Mouse (Mus musculus) embryo, embryonic 11.5 days (tissue): Measurements from ENCODE around the gene Slfn9.
"Not testable (repeated sequence)": the region's sequence is repeated elsewhere in the genome, so short reads cannot be mapped to it uniquely, and the experiment has no call there.

Source experiments
- DNase-seq: peaks from one replicate; pipeline ENCODE4 v3.0.0-alpha.2; 2012; ENCODE audit warnings: low read depth, low spot score

Slfn9 gene

DNA sequence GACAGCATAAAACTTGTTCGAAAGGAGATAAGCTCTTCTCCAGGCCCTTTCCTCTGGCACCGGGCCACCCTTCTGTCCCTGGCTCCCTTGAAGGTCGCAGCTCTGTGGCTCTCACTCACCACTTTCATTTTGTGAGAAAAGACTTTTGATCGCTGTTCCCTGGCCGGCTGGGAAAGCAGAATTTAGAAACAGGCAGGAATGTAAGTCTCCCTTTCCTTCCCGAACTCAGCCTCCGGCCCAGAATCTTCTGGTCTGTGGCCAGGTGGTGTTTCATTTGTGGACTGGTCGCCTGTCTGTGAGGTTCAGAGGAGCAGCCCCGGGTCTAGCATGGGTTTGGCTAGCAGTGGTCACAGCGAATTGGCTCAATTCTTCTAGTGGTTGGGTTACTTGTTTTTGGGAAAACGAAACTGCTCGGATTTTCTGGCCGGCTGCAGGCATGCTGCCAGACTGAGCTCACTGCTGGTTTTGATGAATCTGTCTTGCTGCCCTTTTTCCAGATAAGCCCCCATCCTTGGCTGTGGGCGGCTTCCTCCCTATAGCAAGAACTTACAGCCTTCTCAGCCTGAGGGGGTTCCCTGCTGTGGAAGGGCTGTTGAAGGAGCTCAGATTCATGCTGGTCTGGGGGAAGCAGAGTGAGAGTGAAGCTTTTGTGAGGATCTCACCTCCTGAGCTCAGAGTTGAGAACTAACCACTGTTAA is at the start of gene Slfn9:
Gene Slfn9, minus strand, starts transcription at position 362 of the 698 bp plus-strand sequence.
- DNase-seq: no peak

DNA sequence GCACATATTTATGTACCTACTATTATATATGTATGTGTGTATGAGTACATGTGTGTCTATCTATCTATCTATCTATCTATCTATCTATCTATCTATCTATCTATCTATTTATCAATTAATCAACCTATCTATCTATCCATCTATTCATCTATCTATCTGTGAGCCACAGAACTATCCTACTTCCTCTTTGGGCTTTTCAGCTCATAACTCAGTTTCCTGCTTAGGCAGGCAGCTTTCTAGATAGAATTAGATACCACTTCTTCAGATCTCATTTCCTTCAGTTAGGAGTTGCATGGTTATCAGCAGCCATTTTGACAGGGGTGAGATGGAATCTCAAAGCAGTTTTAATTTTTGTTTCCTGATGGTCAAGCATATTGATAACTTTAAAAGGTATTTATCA is 49.4 kb upstream of the Slfn9 start:
- DNase-seq: no peak

DNA sequence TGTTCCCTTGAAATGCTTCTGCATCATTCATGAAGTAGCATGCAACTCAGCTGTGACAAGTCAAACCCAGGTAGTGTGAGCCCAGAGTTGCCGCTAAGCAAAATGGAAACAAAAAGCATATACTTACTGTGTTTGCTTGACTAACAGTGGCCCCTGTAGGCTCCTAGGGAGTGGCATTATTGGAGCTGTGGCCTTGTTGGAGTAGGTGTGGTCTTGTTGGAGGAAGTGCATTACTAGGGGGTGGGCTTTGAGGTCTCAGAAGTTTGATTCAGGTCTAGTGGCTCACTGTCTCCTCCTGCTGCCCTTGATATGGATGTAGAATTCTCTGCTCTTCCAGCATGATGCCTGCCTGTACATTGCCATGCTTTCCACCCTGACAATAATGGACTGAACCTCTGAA is 48.7 kb upstream of the Slfn9 start:
- no peak for DNase-seq

DNA sequence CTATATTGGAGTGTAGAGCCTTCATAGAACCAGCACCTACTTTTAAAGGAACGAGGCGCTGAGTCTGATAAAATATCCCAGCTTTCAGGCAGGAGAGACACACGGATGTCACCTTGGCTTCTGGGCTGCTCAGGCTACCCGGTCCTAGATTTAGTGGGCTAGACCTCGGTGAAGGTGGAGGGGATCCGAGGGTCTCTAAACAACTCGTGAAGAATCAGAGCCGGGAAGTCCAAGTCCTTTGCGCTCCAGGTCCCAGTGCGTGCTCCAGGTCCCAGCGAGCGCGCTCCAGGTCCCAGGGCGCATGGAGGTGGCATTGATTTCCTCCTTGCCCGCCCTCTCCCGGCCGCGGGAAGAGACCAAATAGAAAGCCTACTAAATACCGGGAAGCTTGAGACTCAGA is 48.2 kb upstream of the Slfn9 start:
- no peak for DNase-seq

DNA sequence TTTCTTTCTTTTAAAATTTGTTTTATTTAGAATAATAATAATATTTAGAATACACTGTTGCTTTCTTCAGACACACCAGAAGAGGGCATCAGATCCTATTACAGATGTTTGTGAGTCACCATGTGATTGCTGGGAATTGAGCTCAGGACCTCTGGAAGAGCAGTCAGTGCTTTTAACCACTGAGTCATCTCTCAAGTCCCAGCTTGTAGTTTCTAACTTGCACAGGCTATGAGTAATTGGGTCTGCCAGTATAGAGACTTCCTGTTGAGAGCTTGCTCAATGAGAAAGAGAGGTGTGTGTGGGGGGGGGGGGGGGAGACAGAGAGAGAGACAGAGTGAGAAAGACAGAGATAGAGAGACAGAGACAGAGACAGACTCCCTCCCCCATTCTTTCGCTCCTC is 47.5 kb upstream of the Slfn9 start:
- DNase-seq: no peak

DNA sequence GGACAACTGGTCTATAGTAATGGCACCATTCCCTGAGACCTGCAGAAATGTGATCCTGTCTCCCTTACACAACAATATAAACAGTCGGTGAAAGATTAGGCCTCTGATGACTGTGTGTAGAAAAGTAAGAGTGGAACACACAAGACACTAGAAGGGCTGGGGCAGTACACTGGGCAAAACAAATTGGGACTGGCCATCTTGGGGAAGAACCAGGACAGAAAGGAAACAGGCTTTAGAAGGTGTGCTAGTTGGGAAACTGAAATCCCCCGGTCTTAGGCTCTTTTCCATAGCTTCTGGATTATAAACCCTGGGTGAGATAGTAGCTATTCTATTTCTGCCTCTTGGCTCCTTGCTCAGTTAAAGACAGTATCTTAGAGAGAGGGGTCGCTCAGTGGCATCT is 47.1 kb upstream of the Slfn9 start:
- DNase-seq: not testable (repeated sequence)

DNA sequence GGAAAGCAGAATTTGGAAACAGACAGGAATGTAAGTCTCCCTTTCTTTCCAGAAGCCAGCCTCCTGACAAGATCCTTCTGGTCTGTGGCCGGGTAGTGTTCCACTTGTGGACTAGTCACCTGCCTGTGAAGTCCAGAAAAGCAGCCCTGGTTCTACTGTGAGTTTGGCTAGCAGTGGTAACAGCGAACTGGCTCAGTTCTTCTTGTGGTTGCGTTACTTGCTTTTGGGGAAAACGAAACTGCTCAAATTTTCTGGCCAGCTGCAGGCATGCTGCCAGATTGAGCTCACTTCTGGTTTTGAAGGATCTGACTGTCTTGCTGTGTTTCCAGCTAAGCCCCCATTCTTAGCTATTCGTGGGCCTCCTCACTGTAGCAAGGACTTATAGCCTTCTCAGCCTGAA is 29.0 kb upstream of the Slfn9 start, which contains the start of gene Slfn8:
Gene Slfn8, minus strand, starts transcription at position 190 of the 400 bp plus-strand sequence.
- DNase-seq: no peak

DNA sequence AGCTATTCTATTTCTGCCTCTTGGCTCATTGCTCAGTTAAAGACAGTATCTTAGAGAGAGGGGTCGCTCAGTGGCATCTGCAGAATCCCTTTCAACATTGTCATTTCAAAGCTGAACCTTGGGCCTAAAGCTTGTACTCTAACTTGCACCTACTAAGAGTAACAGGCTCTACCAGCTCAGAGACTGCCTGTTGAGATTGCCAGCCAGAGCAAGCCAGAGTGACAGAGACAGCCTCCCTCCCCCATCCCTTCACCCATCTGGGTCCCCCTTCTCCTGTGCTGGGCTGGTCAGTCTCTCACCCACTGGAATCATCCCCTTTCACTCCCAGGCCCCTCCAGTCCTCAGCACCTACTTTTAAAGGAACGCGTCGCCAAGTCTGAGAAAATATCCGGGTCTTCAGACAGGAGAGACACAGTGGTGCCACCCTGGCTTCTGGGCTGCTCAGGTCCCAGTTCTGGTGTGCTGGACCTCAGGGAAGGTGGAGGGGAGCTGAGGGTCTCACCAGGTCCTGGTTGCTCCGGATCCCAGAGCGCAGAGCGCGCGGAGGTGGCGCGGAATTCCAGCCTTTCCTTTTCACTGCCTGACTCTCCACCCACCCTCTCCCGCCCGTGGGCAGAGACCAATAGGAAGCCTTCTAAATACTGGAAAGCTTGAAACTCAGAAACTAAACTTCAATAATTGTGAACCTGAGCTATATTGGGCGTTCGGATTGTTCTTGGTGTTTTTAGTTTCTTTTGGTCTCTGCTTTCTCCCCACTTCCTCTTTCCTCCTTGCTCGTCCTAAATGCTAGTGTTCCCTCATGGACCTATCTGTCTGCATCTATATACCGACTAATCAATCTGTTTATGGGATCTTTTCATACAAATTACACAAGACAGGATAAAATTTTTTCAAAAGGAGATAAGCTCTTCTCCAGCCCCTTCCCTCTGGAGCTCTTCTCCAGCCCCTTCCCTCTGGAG is 28.2 kb upstream of the Slfn9 start:
- not testable (repeated sequence) for DNase-seq

DNA sequence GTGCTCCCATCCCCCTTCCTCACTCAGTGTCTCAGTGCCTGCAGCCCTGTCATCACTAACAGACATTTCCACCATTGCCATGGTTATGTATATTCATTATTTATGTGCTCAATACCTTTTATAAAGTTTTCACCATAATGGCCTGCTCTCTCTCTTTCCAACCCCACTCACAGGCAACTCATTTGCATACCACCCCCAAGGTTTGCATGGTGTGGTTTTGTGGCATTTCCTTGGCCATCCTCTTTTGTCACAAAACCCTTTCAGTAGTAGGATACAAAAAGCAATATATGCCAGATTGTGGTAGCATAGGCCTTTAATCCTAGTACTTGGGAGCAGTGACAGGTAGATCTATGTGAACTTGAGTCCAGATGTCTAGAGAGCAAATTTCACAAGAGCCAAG is 24.5 kb upstream of the Slfn9 start:
- no peak for DNase-seq

DNA sequence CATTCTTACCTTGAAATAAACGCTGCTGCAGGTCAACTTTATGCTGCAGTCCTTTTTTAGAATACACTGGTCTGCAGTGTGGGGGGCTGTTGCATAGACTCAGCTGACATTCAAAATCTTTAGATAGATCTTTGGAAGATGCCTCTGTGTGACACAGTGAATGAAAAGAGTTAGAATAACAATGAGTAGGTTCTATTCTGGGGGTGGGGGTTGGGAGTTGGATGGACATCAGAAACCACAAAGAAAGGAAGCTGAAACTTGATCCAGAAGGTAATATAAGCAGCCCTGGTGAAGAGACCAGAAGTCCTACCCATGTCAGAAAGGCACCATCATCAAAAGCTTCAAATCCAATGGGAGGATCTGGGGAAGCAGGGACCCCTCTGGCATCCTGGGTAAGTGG is 21.7 kb upstream of the Slfn9 start:
- DNase-seq: no peak

DNA sequence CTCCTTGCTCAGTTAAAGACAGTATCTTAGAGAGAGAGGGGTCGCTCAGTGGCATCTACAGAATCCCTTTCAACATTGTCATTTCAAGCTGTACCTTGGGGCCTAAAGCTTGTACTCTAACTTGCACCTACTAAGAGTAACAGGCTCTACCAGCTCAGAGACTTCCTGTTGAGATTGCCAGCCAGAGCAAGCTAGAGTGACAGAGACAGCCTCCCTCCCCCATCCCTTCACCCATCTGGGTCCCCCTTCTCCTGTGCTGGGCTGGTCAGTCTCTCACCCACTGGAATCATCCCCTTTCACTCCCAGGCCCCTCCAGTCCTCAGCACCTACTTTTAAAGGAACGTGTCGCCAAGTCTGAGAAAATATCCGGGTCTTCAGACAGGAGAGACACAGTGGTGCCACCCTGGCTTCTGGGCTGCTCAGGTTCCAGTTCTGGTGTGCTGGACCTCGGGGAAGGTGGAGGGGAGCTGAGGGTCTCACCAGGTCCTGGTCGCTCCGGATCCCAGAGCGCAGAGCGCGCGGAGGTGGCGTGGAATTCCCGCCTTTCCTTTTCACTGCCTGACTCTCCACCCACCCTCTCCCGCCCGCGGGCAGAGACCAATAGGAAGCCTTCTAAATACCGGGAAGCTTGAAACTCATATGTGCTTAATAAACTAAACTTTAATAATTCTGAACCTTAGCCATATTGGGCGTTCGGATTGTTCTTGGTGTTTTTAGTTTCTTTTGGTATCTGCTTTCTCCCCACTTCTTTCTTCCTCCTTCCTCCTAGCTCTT is 831 bp downstream of the Slfn9 start:
- not testable (repeated sequence) for DNase-seq

DNA sequence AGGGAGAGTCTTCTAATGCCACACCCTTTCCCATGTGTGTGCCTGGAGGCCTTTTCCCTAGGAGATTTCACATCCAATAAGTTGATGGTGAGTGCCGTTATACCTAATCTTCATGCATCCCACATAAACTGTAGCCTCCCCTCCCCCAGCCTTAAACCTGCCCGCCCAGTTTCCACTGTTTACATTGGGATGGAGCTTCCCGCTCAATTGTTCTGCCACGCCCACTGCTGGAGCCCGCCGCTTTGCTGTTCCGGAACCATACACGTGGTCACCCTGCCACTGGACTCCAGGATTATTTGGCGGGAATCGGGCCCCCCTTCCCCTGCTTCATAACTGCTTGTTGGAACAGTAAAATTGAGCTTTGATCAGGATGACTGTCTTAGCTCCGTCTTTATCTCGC is 2.3 kb downstream of the Slfn9 start:
- no peak for DNase-seq

DNA sequence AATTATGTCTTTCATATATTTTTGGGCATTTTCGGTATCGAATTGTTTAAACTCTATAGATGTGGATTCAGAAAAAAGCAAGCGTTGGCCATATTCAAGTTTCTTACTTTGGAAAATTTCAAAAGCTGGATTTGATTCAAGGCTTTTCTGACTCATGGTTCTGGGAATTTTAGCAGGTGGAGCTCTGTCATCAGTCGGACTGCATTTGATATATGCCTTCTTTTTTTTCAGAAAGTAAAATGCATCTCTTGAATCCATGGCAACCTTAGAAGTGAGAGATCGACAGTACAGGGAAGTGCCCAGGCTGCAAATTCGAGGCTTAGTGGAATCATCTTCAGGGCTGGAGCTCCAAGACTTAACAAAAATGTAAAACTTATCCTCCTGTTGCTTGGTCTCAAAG is 4.0 kb downstream of the Slfn9 start:
- no peak for DNase-seq

DNA sequence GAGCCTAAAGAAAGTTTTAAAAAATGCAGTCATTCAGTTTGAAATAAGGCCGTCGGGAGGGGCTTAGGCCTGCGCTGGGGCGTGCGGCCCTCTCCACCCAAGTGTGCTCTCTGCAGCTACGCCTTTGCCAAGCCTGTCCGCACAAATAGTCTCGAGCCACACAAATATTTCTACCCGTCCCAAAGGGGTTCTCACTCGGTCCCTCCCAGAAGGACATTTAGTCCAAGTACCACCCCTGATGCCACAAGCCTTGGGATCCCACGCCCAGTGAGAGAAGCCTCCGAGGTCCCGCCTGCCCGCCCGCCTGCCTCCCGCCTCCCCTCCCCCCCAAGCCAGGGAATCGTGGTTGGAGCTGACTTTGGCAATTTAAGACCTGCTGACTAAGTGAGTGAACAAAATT is 8.4 kb downstream of the Slfn9 start:
- DNase-seq: no peak

DNA sequence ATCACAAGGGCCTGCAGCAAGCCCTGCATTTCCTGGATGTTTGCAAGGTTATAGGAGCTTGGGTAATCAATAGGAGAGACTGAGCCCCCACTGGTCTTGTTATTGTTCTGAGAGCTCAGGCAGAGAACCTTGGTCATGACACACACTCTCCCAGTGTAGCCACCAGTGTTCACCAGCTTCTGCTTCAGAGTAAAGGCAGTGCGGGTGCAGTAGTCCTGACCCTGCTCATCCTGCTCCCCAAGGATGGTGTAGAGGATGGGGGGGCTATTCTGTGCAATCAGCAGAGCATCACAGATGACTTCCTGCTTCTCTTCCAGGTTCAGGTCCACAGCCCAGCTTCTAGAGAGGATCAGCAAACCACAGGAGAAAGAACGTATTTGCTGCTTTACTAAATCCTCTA is 9.2 kb downstream of the Slfn9 start:
- not testable (repeated sequence) for DNase-seq

DNA sequence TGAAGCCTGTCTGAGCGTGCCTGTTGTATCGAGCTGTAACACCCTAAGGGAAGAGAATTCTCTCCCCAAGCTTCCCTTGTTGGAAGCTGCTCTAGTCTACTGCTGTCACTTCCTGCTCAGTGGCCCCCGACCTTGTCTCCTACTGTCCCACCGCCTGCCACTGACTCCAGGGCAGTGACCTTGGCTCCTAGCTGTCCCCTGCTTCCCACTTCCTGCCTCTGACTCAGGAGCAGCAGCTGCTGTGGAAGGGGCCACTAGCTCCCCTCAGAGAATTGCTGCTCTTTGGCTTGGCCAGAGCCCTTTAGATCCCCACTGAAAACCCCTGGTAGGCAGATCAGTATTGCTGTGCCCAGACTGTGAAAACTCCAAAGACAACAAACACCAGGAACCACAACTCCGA is 17.7 kb downstream of the Slfn9 start:
- no peak for DNase-seq

DNA sequence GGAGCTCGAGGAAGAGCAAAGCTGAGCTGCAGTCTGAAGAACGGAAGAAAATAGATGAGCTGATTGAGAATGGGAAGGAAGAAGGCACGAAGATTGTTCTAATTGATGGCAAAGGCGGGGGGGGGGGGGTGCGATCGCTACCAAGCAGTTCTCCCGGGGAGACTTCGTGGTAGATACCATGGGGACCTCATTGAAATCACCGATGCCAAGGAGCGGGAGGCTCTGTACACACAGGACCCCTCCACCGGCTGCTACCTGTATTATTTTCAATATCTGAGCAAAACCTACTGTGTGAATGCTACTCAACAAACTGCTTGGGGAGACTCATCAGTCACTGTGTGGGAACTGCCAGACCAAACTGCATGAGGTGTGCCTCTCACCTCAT is 20.0 kb downstream of the Slfn9 start:
- DNase-seq: no peak

DNA sequence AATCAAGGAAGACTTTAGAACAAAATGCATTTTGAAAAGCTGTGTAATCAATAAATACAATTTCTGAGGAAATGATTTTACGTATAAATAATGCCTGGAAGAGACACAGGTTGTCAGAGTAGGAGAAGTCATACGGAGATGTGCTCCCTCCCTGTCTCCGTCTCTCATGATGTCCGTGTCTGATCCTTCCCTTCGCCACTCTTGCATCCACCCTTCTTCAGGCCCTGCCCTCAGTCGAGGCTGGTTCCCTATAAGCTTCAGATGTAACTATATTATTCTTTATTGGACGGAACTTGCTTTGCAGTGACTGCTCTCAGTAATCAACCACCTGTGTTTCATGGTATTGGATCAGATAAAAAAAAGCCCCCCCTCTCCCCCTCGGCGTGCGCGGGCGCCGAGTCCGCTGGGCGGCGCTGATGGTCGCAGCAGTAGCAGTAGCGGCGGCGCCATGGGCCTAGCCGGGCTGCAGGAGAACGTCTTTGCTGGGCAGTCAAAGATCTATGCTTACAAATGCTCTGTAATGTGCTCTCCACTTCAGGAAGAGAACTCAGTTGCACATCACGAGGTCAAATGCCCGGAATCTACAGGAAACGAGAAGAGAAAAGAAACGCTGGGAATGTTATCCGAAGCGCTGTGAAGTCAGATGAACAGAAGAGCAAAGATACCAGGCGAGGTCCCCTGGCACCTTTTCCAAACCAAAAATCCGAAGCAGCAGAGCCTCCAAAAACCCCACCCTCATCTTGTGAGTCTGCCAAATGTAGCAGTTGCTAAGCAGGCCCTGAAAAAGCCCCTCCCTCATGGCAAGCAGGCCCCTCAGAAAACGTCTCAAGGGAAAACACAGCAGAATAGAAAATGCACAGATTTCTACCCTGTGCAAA is 20.7 kb downstream of the Slfn9 start:
- no peak for DNase-seq

DNA sequence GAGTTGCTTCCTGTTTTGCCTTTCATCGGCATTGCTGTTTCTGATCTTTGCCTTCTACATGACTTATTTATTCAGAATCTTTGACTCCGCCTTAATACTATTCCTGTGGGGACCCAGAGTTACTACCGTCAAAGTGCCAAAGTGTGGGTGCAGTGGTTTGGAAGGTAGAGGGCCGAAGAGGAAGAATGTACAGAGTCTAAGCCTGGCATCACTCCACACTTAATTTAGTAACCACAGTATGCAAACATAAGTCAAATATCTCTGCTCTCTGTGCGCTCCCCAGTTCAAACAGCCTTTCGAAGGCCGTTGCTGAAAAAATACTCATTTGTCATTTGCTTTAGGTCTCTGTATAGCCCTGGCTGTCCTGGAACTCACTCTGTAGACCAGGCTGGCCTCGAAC is 29.4 kb downstream of the Slfn9 start:
- no peak for DNase-seq

DNA sequence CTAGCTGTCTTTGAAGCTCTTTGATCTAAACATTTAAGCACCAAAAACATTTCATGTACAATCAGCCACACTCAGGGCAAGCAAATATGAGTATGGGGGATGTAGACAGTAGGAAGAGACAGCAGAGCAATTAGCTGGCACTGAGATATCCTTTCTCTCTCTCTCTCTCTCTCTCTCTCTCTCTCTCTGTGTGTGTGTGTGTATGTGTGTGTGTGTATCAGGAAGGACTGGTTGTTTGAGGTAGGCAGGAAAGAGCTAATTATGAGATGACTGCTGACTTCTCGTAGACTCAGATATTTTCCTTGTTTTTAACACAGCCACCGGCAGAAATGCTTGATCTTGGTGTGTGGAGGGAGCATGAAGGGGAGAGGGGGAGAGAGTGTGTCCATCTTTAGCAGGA is 29.9 kb downstream of the Slfn9 start:
- DNase-seq: no peak

DNA sequence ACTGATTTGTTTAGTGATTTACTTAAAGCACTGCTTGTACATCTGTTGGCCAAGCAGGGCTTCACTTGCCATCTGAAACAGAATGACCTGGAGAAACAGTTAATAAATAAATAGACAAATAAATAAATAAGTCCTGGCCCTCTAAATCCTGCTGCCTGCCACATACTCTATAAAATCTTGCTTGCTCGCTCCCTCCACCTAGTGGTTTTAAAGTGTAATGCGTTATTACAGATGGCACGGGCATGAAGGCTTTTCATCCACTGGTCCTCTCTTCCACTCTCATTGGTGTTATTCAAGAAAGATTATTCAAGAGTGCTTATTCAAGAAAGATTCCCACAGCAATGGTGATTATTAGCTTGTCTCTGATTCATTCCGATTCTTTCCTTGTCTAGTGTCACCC is 32.0 kb downstream of the Slfn9 start:
- no peak for DNase-seq
